Mouse (Mus musculus): Measurements from ENCODE around the gene Gan.

The Gan gene

DNA sequence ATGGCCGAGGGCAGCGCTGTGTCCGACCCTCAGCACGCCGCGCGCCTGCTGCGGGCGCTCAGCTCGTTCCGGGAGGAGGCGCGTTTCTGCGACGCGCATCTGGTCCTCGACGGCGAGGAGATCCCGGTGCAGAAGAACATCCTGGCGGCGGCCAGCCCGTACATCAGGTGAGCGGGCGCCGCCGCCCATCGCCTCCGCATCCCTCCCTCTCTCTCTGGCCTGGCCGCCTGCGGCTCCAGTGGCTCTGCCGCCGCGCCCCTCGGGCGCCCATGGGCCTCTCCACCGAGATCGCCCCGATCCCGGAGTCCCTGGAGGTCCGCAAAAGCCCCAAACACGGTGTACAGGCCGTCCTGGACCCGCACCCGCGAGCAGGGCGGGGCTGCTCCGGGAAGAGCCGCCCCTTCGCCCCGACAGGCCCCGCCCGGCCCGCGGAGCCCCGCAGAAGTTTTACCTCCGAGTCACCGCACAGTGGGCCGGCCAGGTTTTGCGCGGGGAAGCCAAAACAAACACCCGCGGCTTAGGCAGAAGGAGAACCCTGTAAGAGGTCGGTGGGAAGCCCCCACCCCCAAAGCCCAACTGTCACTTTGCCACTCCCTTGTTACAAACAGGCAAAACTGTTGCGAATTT is at the start of gene Gan:
TSS of gene Gan (plus strand) at position 1 of the 627 bp plus-strand sequence.
- peak in 1 of 2 experiments; percentile 26 for DNase-seq (ENCODE audit: low spot score in 2 of 2)

DNA sequence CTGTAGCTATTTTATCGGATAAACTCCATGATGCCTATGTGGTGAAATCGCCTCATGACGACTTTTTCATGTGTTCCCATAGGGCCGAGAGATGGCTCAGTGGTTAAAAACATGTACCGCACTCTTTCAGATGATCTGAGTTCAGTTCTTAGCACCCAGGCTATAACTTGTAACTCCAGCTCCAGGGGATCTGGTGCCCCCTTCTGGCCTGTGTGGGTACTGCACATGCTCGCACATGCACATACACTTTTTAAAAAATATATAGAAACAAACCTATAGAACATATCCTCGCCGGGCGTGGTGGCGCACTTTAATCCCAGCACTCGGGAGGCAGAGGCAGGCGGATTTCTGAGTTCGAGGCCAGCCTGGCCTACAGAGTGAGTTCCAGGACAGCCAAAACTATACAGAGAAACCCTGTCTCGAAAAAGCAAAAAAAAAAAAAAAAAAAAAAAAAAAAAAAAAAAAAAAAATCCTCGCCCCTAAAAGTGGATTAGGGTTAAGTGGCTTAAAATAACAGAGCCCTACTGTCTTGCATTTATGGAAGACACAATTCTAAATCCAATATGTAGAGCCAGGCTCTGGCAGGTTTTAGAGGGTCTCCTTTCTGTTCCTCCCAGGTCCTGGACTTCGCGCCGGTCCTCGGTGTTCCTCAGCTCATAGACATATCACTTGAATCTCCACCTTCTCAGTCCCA is 48.8 kb upstream of the Gan start:
- no peak for DNase-seq (ENCODE audit: low spot score in 2 of 2)

DNA sequence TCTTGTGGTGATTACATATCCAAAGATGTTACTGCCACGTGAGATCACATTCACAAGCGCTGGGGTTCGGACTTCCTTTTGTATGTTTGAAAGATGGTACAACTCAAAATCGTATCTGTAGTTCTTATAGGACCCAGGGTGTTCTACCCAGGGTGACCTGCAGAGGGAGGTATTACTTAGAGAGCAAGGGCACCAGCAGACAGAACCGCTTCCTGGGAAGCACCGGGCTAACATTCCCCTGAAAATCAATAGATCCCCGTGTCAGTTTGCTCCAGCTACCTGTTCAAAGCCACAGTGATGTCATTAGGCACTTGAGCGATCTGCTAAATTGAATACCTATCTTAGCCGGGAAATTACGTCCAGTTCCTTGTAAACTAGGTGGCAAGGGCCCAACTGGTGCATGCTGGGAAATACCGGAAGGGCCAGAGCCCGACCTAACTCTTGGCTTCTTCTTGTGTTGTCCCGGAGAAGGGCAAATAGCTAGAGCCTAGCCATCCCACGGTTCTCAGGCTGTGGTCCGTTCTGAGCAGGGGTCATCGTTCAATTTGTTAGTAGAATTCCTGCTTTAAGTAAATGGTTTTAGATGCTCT is 48.0 kb upstream of the Gan start:
- DNase-seq (ENCODE audit: low spot score in 2 of 2) = no peak

DNA sequence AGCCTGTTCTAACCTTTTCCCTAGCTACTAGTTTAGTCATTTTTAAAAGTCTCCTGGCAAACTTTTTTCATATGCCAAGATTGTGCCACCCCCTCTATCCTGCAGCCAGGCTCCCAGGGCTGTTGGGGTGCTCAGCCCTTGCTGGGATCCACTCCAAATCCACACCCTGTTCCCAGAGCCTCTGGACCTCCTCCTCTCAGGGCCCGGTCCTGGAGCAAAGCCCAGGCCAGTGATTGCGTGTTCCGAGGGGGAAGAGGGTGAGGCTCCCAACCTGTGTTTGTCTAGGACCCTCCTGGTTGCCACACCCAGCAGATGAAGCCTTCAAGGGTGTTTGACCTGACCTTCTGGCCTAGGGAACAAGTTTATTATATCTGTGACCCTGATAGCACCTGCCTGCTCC is 46.3 kb upstream of the Gan start:
- no peak for DNase-seq (ENCODE audit: low spot score in 2 of 2)

DNA sequence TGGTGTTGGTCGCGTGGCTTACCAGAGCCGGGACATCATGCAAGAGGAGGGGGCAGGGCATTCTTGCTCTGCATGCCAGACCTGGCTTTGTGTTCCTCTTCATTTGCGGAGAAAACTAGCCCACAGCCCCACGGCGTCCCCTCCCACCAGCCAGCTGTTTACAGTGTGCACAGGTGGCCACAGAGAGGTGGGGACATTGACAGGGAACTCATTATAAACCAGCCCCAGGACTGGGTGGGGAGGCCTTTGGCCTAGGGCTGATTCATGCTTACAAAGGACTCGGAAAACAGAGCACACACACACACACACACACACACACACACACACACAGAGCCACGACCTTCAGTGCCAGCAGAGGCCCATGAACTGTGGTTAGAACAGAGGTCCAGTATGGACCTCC is 45.7 kb upstream of the Gan start:
- no peak for DNase-seq (ENCODE audit: low spot score in 2 of 2)

DNA sequence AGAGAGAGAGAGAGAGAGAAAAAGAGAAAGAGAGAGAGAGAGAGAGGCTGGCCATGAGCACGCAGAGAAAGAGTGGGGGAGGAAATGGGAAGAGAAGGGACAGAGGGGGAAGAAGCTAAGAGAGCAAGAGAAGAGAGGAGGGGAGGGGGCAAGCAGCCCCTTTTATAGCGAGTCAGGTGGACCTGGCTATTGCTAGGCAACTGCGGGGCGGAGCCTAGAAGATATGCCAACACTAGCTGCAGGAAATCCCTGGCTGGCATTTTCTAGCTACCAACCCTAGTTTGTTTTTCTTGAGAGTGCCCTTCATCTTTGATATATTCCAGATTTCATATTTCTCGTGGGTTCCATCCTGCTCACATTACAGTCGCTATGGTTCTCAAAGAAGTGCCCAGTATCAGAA is 42.8 kb upstream of the Gan start:
- no peak for DNase-seq (ENCODE audit: low spot score in 2 of 2)

DNA sequence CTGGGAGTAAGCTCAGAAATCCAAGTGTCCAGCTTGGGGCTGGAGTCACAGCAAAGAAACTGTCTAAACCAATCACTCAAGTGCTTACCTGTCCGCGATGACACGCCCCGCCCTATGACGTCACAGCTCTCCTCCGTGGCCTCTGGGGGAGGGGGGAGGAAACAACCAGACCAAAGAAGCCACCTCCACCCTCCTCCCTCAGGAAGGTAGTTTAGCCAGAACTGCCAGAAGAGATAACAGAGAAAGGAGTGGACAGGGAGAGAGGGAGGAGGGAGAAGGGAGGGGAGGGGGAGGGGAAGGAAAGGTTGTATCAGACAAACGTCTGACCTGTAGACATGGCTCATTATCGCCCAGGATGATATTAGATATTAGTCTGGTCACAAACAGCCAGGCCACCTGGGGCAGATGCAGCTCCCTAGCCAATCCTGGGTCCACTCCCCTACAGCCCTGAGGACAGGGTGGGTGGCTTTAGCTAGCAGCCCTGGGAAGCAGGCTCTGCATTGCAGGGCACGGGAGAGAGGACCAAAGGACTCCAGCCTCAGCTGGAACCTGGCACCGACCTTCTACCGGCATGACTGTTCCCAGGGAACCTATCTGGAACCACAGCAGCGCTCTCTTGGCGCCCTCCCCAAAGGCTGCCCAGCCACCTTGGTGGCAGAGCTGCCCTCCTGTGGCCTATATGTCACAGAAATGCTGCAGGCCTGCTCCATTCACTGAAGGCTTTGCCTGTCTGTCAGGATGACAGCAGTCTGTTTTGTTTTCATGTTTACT is 42.1 kb upstream of the Gan start:
- DNase-seq (ENCODE audit: low spot score in 2 of 2) = no peak

DNA sequence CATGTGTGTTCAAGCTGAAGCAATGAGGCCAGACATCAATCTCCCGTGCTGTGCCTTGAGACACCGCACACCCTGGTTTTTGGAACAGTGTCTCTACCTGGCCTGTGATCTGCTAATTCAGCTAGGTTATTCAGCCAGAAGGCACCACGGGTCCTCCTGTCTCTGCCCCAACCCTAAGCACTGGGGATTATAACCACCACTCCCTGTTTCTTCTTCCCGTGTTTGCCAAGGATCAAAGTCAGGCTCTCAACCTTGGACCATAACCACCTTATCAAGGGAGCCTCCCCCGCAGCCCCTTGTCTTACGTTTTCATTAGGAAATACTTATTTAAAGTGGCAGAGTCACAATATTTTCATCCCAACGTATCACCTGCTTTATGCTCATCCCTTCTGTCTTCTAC is 41.4 kb upstream of the Gan start:
- no peak for DNase-seq (ENCODE audit: low spot score in 2 of 2)

DNA sequence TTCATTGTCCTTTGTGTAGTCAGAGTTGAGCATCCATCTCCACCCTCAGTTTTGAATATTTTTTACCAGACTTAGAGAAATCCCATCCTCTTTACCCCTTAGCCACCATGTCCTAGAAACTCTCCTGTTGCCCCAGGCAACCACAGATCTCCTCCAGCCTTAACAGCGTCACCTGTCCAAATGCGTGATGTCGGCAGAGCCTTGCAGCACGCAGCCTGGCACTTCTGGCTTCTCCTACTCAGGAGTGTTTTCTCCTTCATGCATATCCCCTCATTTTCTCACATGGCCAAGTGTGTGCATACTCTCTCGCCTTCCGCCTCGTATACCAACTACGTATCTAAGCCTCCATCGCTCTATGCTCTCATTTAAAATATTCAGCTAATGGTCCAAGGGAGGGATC is 39.5 kb upstream of the Gan start:
- DNase-seq (ENCODE audit: low spot score in 2 of 2) = peak in 1 of 2 experiments; percentile 17

DNA sequence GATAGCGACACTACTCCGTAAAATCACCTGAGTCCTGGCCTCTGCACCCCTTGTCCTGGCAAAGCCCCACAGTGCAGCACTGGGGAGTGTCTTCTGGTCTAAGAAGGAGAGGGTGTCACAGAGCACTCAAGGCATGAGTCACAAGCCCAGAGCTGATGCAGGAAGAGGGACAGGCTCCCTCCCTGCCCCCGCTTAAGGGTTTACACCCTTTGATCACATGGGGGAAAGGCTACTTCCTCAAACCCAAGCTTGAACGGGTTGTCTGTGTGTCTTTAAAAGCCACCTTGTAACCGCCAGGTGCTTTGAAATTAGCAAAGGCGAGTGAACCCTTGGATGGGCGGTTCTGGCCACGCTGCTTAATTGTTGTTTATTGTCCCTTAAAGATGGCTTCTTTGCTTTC is 36.7 kb upstream of the Gan start:
- DNase-seq (ENCODE audit: low spot score in 2 of 2) = no peak

DNA sequence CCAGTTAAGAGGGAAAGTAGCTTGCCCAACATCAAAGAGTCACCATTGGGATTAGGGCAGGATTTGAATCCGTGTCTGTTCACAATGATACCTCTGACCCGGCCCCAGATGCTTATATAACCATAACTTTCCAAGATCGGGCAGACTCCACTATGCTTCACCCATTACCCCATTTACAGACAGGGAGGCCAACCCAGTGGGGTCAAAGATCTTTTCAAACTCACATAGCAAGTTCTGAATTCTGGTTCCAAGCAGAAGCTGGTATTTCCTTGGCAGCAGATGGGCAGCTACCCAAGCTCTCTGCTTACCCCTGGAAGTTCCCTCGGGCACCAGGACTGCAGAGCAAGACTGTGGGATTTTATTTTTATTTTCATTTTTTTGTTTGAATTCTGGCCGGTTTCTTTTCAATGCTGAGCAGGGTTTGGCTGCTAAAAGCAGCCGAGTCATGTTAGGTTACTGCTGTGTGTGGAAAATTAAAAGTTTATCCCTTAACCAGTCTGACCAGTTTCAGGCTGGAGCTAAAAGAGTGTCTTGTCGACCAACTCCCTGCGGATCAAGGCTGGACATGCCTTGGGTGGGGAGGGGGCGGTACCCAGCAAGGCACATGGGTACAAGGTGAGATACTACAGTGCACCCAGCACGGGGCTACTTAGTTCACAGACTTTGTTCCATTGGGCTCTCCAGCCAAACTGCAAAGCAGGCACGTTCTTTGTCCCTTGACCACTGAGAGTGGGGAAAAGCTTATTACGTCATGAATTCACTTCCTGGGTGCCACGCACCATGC is 33.9 kb upstream of the Gan start:
- no peak for DNase-seq (ENCODE audit: low spot score in 2 of 2)

DNA sequence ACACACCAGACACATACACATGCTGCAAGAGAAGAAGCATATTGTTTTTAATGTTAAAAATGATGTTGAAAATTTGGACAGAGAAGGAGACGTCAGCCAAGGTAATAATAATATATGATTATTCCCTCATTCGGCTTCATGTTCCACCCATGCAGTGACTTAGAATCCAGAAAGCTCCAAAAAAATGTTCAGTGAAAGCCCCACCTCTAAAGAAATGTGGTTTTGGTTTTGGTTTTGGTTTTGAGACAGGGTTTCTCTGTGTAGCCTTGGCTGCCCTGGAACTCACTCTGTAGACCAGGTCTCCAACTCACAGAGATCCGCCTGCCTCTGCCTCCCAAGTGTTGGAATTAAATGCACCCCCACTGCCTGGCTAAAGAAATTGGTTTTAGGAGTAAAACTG is 32.1 kb upstream of the Gan start:
- no peak for DNase-seq (ENCODE audit: low spot score in 2 of 2)

DNA sequence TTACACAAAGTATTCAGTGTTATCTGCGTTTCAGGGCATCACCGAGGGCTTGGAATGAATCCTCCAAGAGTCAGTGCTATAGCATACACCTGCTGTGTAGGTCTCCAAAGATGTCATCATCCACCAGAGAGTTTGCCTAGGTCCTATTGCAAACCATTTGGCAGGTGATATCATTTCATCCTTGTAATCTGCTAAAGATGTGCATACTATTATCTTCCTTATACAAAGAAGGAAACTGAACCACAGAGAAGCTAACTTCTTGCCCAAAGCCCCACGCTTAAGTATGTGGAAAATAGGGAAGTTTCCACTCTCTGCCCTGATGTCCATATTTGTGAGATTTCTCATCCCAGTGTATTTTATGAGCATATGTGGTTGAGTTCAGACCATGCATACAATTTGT is 31.5 kb upstream of the Gan start:
- no peak for DNase-seq (ENCODE audit: low spot score in 2 of 2)

DNA sequence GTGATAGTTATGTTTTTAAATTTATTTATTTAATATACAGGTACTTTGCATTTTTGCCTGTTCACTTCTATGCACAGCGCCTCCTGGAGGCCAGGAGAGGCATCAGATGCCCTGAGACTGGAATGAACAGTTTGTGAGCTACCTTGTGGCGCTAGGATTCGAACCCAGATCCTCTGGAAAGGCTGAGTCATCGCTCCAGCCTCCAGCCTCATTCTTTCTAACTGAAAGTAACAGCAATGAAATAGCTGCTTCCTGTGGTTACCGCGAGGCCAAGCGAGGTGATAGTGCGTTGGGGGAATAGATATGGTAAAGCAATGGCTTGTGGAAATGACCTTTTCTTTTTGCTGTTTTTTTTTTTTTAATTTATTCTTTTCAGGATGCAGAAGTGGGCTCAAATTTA is 30.9 kb upstream of the Gan start:
- no peak for DNase-seq (ENCODE audit: low spot score in 2 of 2)

DNA sequence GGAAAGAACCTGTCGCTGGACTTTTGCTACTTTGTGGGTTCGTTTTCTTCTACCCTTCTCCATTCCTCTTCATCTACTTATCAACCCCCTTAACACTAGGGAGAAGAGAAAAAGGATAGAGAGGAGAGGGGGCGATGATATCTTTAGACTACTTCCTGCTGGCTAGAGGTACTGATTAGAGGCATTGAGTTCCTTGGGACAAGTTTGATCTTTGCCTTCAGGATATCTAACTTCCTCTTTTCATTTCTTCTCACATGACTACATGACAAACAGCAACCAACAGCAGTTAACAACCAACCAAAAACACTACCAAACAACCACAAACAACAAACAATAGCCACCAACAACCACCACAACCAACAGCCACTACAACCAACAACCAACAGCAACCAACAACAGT is 24.2 kb upstream of the Gan start:
- no peak for DNase-seq (ENCODE audit: low spot score in 2 of 2)

DNA sequence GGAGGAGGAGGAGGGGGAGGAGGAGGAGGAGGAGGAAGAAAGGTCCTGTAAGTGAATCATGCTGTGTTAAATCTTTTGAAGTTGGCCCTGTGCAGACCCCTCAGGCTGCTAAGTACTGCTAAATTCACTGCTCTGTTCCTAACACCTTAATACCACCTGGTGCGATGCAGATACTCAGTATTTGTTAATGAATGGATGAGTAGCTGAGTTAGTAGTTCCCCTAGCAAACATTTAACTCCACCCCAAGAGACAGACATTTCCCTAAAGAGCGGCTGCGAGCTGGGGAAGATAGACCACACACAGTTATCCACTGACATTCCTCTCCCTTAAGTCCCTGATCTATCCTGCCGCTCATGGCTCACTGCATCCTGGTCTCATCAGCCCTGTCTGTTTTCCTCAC is 21.6 kb upstream of the Gan start:
- no peak for DNase-seq (ENCODE audit: low spot score in 2 of 2)

DNA sequence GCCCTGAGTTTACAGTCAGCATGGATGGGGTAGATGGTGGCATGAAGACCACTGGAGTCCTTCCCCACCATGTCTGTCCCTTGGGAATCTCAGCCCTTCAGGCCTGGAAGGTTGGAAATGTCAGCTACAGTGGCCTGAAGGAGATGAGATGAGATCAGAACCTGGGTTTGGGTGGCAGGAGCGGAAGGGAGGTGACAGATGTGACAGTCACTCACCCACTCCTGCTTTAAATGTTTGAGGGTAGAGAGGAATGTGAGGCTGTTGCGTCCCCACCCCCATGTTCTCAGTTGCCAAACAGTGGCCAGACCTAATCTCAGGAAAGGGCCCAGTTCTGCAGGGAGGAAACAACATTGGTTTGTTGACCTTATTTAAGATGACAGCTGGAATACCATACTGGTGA is 21.2 kb upstream of the Gan start:
- no peak for DNase-seq (ENCODE audit: low spot score in 2 of 2)

DNA sequence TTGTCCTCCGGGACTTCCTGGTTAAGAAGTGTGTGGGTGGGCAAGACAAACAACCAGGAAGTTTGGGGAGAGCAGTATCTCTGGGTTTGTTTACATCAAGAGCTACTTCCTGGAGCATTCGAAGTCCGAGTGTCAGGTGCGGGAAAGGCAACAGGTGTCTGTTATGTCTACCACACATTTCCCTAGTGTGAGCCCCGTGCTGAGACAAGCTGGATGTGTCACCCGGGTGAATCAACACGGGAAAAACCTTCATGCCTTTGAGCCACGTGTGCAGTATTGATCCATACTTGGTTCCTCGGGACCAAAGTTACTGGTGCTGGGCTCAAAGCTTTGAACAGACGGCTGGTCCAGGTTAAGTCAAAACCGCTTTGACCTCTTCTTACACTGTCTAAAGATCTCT is 20.6 kb upstream of the Gan start:
- DNase-seq (ENCODE audit: low spot score in 2 of 2) = no peak

DNA sequence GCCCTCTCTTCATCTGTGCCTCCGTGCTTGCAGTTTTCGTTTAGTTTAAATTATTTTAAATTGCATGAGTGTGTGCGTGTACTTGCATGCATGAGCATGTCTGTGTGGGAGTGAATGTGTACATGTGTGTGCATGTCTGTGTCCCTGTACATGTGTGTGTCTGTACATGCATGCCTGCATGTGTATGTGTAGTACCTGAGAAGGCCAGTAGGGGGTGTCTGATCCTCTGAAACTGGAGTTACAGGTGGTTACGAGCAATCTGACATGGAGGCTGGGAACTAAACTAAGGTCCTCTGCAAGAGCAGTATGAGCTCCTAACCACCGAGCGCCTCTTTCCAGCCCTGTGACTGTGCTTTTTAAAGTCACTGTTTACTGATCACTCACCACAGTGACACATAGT is 9.4 kb upstream of the Gan start:
- no peak for DNase-seq (ENCODE audit: low spot score in 2 of 2)

DNA sequence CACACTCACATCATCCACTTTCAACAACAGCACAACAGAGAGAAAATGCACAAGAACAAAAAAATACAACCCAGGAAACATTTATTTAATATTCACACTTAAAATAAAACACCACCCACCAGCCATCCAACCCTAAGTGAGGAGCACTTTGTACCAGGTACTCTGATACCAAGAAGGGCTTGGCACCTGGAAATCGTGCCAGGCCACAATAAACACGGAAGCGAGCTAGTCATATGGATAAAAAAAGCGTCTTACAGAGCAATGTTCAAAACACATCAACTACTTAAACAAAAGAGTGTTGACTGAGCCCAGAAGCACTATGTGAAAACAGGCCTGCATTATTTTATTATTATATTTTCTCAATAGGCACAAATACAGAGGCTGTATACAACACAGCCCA is 1.8 kb upstream of the Gan start:
- DNase-seq (ENCODE audit: low spot score in 2 of 2) = no peak

DNA sequence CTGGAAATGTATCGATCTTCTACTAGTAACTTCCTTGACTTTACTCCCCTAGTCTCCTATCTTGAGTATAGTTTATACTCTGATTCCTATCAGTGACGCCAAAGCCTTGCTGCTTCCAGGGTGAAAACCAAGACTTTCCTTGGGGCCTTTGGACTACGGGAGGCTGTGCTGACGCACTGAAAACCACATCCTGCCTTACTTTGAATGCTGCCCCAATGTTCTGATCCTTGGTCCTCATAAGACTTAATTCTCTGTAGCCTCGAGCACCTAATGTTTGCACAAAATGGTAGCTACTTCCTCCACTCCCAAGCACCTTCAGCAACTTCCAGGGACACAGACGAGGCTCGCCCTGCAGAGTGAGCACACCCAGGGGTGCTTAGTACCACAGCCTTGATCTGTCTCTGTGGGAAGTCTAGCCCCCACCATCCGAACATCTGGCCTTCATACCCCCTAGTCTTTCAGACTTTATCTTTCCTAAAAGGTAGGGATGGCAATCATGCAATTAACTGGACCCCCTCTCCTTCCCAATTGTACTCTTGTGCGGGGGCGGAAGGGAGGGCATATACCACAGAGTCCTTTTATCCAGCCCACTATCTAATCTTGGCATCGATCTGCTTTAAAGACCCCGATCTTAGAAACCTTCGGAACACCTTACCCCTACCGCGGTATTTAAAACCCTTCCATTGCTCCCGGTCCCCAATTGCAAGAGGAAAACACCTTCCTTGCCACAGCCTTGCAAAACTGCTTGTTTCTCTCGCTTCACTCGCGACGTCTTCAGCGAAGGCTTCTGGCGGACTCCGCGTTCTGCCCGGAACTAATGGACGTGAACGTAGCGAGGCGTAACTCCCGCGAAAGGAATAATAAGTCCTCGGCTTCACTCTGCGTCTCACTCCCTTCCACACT is 818 bp upstream of the Gan start:
- no peak for DNase-seq (ENCODE audit: low spot score in 2 of 2)

All from right cerebral cortex, postnatal 36 days (tissue).